Mouse (Mus musculus): ENCODE data around the gene Kif17. TPM values are rescaled to one million over a fixed set of nuclear protein-coding genes. Genes with fewer than 3 reads are reported as not detected.
A peak's percentile ranks its signal among the peaks of the same experiment; 100 is the strongest.

Kif17 gene
- total RNA-seq, 1 experiment = 0.40 TPM

DNA sequence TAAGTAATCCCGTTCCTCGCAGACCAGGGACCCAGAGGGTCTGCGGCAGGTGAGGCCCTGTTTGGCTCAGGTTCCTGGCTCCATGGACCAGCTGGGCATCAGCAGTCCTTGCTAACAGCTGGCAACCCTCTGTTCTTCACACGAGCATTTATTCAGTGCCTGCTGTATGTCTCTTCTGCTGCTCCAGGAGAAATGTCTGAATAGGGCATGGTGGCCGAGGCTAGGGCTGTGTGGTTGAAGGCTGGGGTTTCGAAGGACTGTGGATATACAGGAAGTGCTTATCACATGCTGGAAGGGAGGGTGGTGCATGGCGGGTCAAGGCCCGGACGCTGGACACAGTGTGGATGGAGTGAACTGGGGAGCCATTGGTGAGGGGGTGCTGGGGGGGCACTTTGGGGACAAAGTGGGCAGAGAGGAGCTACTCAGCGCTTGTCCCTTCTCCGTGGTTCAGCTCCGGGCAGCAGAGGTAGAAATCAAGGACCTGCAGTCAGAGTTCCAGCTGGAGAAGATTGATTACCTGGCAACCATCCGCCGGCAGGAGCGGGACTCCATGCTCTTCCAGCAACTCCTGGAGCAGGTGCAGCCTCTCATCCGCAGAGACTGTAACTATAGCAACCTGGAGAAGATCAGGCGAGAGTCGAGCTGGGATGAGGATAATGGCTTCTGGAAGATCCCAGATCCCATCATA is 43.2 kb downstream of the Kif17 start:
- H3K27ac ChIP-seq (ENCODE audit: insufficient read depth, low read depth, low read length, poor library complexity, severe bottlenecking) = no peak overlapping the region

DNA sequence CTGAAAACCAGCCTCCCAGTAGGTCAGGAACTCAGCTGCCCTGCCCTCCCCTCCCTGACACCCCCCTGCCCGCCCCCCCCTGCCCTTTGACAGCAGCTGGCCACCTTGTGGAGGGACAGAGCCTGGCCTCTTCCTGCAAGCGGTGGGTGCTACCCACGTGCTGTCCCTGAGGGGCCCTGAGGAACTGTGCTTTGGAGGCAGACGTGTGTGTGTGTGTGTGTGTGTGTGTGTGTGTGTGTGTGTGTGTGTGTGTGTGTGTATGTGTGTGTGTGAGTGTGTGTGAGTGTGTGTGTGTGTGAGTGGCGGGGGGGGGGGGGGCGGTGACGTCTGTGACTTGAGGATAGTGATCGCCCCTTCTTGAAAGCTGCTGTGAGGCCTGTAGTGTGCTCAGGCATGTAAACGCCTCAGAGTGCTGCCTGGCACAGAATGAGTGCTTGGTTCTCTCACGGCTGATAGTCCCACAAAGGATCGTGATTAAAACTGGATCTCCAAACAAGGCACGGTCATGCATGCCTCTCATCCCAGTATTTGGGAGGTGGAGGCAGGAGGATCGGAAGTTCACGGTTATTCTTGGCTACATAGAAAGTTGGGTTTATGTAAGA is 43.8 kb downstream of the Kif17 start:
- TF ChIP-seq ZNF384 (IDR thresholded peaks at IDR 0.05; ENCODE audit: low read depth, low read length) = no peak
- TF ChIP-seq HCFC1 (IDR thresholded peaks at IDR 0.05; ENCODE audit: borderline replicate concordance, insufficient read depth, low read length) = no peak
- TF ChIP-seq ZC3H11A (IDR thresholded peaks at IDR 0.05; ENCODE audit: borderline replicate concordance, low read depth, low read length) = no peak
- no peak for TF ChIP-seq CHD2 (IDR thresholded peaks at IDR 0.05; ENCODE audit: low read depth, low read length)
- TF ChIP-seq MAFK (IDR thresholded peaks at IDR 0.05; ENCODE audit: insufficient read depth, low read depth, low read length) = no peak

More for the DNA sequence above, 43.2 kb downstream of the Kif17 start:
- Histone ChIP-seq H3K4me3 (ENCODE audit: insufficient read depth in 1 of 2, low read depth in 1 of 2, low read length in 2 of 2, poor library complexity in 1 of 2, severe bottlenecking in 1 of 2) (no peak overlapping the region), H3K9me3 (ENCODE audit: control insufficient read depth, insufficient read depth, low read depth, low read length) (no peaks in the 10 kb centered on the region), H3K9ac (ENCODE audit: insufficient read depth, low read depth, low read length, poor library complexity, severe bottlenecking) (no peak overlapping the region), H3K36me3 (ENCODE audit: control insufficient read depth, insufficient read depth, low read length, poor library complexity, severe bottlenecking) (no peaks in the 10 kb centered on the region), H3K4me1 (ENCODE audit: control insufficient read depth in 2 of 2, insufficient read depth in 2 of 2, low read length in 2 of 2, poor library complexity in 1 of 2) (peaks cover 0 to 3% of the 10 kb centered on the region in 2 experiments; a peak in 1 of 4 replicates)
- TF ChIP-seq ZC3H11A (IDR thresholded peaks at IDR 0.05; ENCODE audit: borderline replicate concordance, low read depth, low read length) = no peak
- TF ChIP-seq CHD2 (IDR thresholded peaks at IDR 0.05; ENCODE audit: low read depth, low read length) = no peak
- no peak for TF ChIP-seq HCFC1 (IDR thresholded peaks at IDR 0.05; ENCODE audit: borderline replicate concordance, insufficient read depth, low read length)
- no peak for DNase-seq (ENCODE audit: low read depth, low spot score)
- in situ Hi-C loops (cut with MboI; ENCODE audit: low sequenced_read_pairs in 2 of 2, unreplicated experiment in 2 of 2) = no loop called here

DNA sequence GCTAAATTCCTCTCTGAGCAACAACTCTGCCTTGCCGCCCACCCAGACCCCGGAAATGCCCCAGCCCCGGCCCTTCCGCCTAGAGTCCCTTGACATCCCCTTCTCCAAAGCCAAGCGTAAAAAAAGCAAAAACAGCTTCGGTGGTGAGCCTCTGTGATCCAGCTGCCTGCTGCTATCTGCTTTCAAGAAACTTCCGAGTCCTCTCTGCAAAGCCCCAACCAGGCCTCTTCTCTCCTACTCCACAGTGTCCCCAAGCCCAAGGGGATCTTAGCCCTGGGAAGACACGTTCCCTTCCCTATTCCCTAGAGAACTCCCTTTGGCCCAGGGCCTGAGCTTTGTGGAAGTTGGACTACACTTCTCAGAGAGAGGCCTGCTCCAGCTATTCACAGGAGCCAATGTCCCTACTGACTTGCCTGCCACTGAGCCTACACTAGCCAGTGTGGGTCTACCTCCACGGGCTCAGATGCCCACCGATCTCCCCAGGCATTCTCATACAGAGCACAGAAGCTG is 51.1 kb downstream of the Kif17 start:
- H3K4me1 ChIP-seq (ENCODE audit: control insufficient read depth in 2 of 2, insufficient read depth in 2 of 2, low read length in 2 of 2, poor library complexity in 1 of 2) = peaks cover 5 to 7% of the 10 kb centered on the region in 2 experiments; a peak in 2 of 4 replicates
- H3K36me3 ChIP-seq (ENCODE audit: control insufficient read depth, insufficient read depth, low read length, poor library complexity, severe bottlenecking) = no peaks in the 10 kb centered on the region
- no peak for TF ChIP-seq ZNF384 (IDR thresholded peaks at IDR 0.05; ENCODE audit: low read depth, low read length)
- no peak for TF ChIP-seq ZC3H11A (IDR thresholded peaks at IDR 0.05; ENCODE audit: borderline replicate concordance, low read depth, low read length)
- no peak for TF ChIP-seq MAFK (IDR thresholded peaks at IDR 0.05; ENCODE audit: insufficient read depth, low read depth, low read length)
- TF ChIP-seq CHD2 (IDR thresholded peaks at IDR 0.05; ENCODE audit: low read depth, low read length) = no peak
- no peak for TF ChIP-seq HCFC1 (IDR thresholded peaks at IDR 0.05; ENCODE audit: borderline replicate concordance, insufficient read depth, low read length)
- DNase-seq (ENCODE audit: low read depth, low spot score) = no peak
- no peak overlapping the region for H3K4me3 ChIP-seq (ENCODE audit: insufficient read depth in 1 of 2, low read depth in 1 of 2, low read length in 2 of 2, poor library complexity in 1 of 2, severe bottlenecking in 1 of 2)
- in situ Hi-C loops (cut with MboI; ENCODE audit: low sequenced_read_pairs in 2 of 2, unreplicated experiment in 2 of 2) = no loop called here
- no peaks in the 10 kb centered on the region for H3K9me3 ChIP-seq (ENCODE audit: control insufficient read depth, insufficient read depth, low read depth, low read length)
- no peak overlapping the region for H3K9ac ChIP-seq (ENCODE audit: insufficient read depth, low read depth, low read length, poor library complexity, severe bottlenecking)
- no peak overlapping the region for H3K27ac ChIP-seq (ENCODE audit: insufficient read depth, low read depth, low read length, poor library complexity, severe bottlenecking)

More for the DNA sequence above, 43.8 kb downstream of the Kif17 start:
- Histone ChIP-seq H3K4me1 (ENCODE audit: control insufficient read depth in 2 of 2, insufficient read depth in 2 of 2, low read length in 2 of 2, poor library complexity in 1 of 2) (peaks cover 0 to 1% of the 10 kb centered on the region in 2 experiments; a peak in 1 of 4 replicates), H3K27ac (ENCODE audit: insufficient read depth, low read depth, low read length, poor library complexity, severe bottlenecking) (no peak overlapping the region), H3K9ac (ENCODE audit: insufficient read depth, low read depth, low read length, poor library complexity, severe bottlenecking) (no peak overlapping the region), H3K9me3 (ENCODE audit: control insufficient read depth, insufficient read depth, low read depth, low read length) (no peaks in the 10 kb centered on the region), H3K36me3 (ENCODE audit: control insufficient read depth, insufficient read depth, low read length, poor library complexity, severe bottlenecking) (no peaks in the 10 kb centered on the region), H3K4me3 (ENCODE audit: insufficient read depth in 1 of 2, low read depth in 1 of 2, low read length in 2 of 2, poor library complexity in 1 of 2, severe bottlenecking in 1 of 2) (no peak overlapping the region)
- in situ Hi-C loops (cut with MboI; ENCODE audit: low sequenced_read_pairs in 2 of 2, unreplicated experiment in 2 of 2) = no loop called here
- DNase-seq (ENCODE audit: low read depth, low spot score) = no peak

DNA sequence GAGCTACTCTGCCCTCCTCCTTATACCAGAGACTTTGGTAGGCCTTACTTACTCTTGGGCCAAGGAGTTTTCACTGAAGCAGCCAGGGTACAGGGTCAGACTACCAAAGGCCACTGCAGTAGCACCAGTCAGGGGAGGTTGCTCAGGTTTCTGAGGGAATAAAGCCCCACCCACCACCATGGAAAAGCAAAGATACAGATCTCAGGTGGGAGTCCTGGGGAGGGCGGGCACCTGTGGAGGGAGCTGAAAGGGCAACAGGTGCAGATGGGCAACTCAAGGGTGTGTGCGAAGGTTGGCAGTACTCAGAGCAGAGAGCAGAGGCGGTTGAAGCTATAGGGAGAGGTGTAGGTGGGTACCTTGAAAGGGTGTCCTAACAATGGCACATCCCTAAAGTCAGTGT is 52.8 kb downstream of the Kif17 start:
- Histone ChIP-seq H3K4me1 (ENCODE audit: control insufficient read depth in 2 of 2, insufficient read depth in 2 of 2, low read length in 2 of 2, poor library complexity in 1 of 2) (peaks cover 5 to 7% of the 10 kb centered on the region in 2 experiments; a peak in 2 of 4 replicates), H3K9ac (ENCODE audit: insufficient read depth, low read depth, low read length, poor library complexity, severe bottlenecking) (0 out of 2 replicates have a peak overlapping the region, but pooled peaks have one; percentile 1), H3K27ac (ENCODE audit: insufficient read depth, low read depth, low read length, poor library complexity, severe bottlenecking) (no peak overlapping the region), H3K36me3 (ENCODE audit: control insufficient read depth, insufficient read depth, low read length, poor library complexity, severe bottlenecking) (peaks cover 11% of the 10 kb centered on the region; the same call in 1 of the 2 replicates), H3K4me3 (ENCODE audit: insufficient read depth in 1 of 2, low read depth in 1 of 2, low read length in 2 of 2, poor library complexity in 1 of 2, severe bottlenecking in 1 of 2) (no peak overlapping the region), H3K9me3 (ENCODE audit: control insufficient read depth, insufficient read depth, low read depth, low read length) (no peaks in the 10 kb centered on the region)
- in situ Hi-C loops (cut with MboI; ENCODE audit: low sequenced_read_pairs in 2 of 2, unreplicated experiment in 2 of 2) = no loop called here
- DNase-seq (ENCODE audit: low read depth, low spot score) = no peak
- TF ChIP-seq HCFC1 (IDR thresholded peaks at IDR 0.05; ENCODE audit: borderline replicate concordance, insufficient read depth, low read length) (no peak), CHD2 (IDR thresholded peaks at IDR 0.05; ENCODE audit: low read depth, low read length) (no peak), ZNF384 (IDR thresholded peaks at IDR 0.05; ENCODE audit: low read depth, low read length) (no peak), MAFK (IDR thresholded peaks at IDR 0.05; ENCODE audit: insufficient read depth, low read depth, low read length) (no peak), ZC3H11A (IDR thresholded peaks at IDR 0.05; ENCODE audit: borderline replicate concordance, low read depth, low read length) (no peak)
